7 mouse cellular contexts compared by ENCODE assay signal in the genomic region with DNA sequence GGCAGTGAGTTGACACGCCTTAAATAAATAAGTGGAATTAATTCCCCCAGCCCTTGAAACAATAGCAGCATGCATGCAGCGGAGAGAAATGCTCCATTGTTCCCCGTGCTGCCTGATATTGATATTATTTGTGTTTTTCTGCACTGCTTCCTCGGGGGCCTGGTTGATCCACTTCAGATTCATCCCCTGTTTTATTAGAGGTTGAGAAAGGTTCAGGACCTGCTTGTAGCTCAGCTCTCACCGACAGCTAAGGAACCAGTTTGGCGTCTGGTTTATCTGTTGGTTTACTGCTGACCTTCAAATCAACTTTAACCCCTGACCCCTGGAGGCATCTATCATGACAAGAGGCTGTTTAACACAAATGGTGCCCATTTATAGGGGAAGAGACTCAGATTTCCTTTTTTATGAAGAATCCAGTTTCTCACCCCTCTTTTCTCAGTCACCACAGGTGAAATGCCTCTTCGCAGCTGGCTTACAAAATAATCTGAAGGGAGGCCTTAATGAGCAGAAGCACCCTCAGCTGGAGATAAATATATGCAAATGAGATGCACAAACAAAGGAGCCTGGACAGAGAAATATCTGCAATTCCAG.
A peak's percentile ranks its signal among the peaks of the same experiment; 100 is the strongest.
DNase-seq lines count a peak whose midpoint lies in the region; ATAC-seq lines count a peak whose summit lies in the region.

No protein-coding gene starts in this region.

- H3K36me3 ChIP-seq in hindbrain, embryonic 12.5 days: no peaks in the 10 kb centered on the region

- 5% methylated on average over 7 of the region's 7 CpGs for WGBS in hindbrain, embryonic 12.5 days

- peak overlapping the region; percentile 14; the same call in 1 of the 2 replicates for H3K4me2 ChIP-seq in hindbrain, embryonic 12.5 days (replicated peaks)

- DNase-seq in R1 (ENCODE audit: low read depth, low spot score): peak; percentile 79
- peak; percentile 90 for DNase-seq in embryo, embryonic 10 days (ENCODE audit: low spot score)
- DNase-seq in neural tube, embryonic 10.5 days (ENCODE audit: extremely low spot score, low spot score): peak; percentile 91
- no peak for DNase-seq in urinary bladder, adult 18-20 months (ENCODE audit: low spot score in 2 of 2)
- DNase-seq in testis, postnatal 10 days (ENCODE audit: low spot score): no peak
- DNase-seq in spleen, postnatal 10 days (ENCODE audit: low spot score in 2 of 2): no peak

- no peaks in the 10 kb centered on the region for H3K27me3 ChIP-seq in hindbrain, embryonic 12.5 days

- H3K9me3 ChIP-seq in hindbrain, embryonic 12.5 days (replicated peaks): no peaks in the 10 kb centered on the region

- H3K27ac ChIP-seq in hindbrain, embryonic 12.5 days: peak overlapping the region; percentile 86

- peak; percentile 33 for ATAC-seq in hindbrain, embryonic 12.5 days (ENCODE audit: low FRiP score)

- no peak overlapping the region for H3K9ac ChIP-seq in hindbrain, embryonic 12.5 days

- peaks cover 59% of the 10 kb centered on the region for H3K4me1 ChIP-seq in hindbrain, embryonic 12.5 days

- no peak overlapping the region for H3K4me3 ChIP-seq in hindbrain, embryonic 12.5 days

Comparison
In these comparisons a context has a peak if more than half of its experiments do, and no peak if none do; other contexts are left out.
1. DNase-seq: peak in R1 (single experiment), embryo, embryonic 10 days (single experiment) and neural tube, embryonic 10.5 days (single experiment); none in urinary bladder, adult 18-20 months (0 of 2), testis, postnatal 10 days (single experiment) and spleen, postnatal 10 days (0 of 2).